Mouse (Mus musculus) embryo, embryonic 10 days (tissue): Measurements from ENCODE around the gene Rtbdn.

Experiments
- DNase-seq: peaks from one replicate; pipeline ENCODE4 v3.0.0-alpha.2; 2015; ENCODE audit warnings: low spot score

Rtbdn gene

GRCm38 (mm10) chr8:84980622-84981358 lies 34.0 kb downstream of the Rtbdn start:
- DNase-seq, result no peak

- DNase-seq, result no peak
Measured at GRCm38 (mm10) chr8:84981644-84982498, 35.1 kb downstream of the Rtbdn start.

GRCm38 (mm10) chr8:84982499-84983011 lies 35.8 kb downstream of the Rtbdn start:
- DNase-seq, result no peak

GRCm38 (mm10) chr8:84984294-84985048 lies 37.7 kb downstream of the Rtbdn start:
- no peak for DNase-seq

- peak; percentile 49 for DNase-seq
Measured at GRCm38 (mm10) chr8:84985049-84985683, 38.4 kb downstream of the Rtbdn start.

- peak; percentile 75 for DNase-seq
Measured at GRCm38 (mm10) chr8:84985684-84986378, 39.0 kb downstream of the Rtbdn start.

- DNase-seq, result peak; percentile 32
Measured at GRCm38 (mm10) chr8:84986379-84986945, 39.7 kb downstream of the Rtbdn start.

- no peak for DNase-seq
Measured at GRCm38 (mm10) chr8:84987388-84987787, 40.6 kb downstream of the Rtbdn start.

- no peak for DNase-seq
Measured at GRCm38 (mm10) chr8:84987903-84988302, 41.1 kb downstream of the Rtbdn start.

- DNase-seq, result peak; percentile 60
Measured at GRCm38 (mm10) chr8:84989311-84989731, 42.5 kb downstream of the Rtbdn start.

- peak; percentile 95 for DNase-seq
Measured at GRCm38 (mm10) chr8:84989810-84990209, 43.0 kb downstream of the Rtbdn start.

- peak; percentile 100 for DNase-seq
Measured at GRCm38 (mm10) chr8:84990349-84990748, 43.6 kb downstream of the Rtbdn start, which contains the start of gene Hook2. Gene Hook2, plus strand, starts transcription at chr8:84990603.

GRCm38 (mm10) chr8:84990836-84991235 lies 44.0 kb downstream of the Rtbdn start:
- DNase-seq, result peak; percentile 81

- no peak for DNase-seq
Measured at GRCm38 (mm10) chr8:84994375-84994774, 47.6 kb downstream of the Rtbdn start.

- peak; percentile 24 for DNase-seq
Measured at GRCm38 (mm10) chr8:84995680-84996079, 48.9 kb downstream of the Rtbdn start.

- no peak for DNase-seq
Measured at GRCm38 (mm10) chr8:84996978-84997377, 50.2 kb downstream of the Rtbdn start.

- peak; percentile 96 for DNase-seq
Measured at GRCm38 (mm10) chr8:84997649-84998295, 51.0 kb downstream of the Rtbdn start.
